Mouse (Mus musculus) heart, postnatal 0 days (tissue): ENCODE data around the gene Fam168a.

Experiments
- CTCF ChIP-seq: IDR thresholded peaks from 2 replicates; pipeline ENCODE4 v1.5.1; 2016; ENCODE audit warnings: antibody characterized with exemption, control low read depth, low read depth
- EP300 ChIP-seq: IDR thresholded peaks from 2 replicates; pipeline ENCODE4 v1.6.1; 2016; ENCODE audit warnings: antibody characterized with exemption, low read depth

- TF ChIP-seq CTCF, result no peak
- TF ChIP-seq EP300, result no peak
Observed at GRCm38 (mm10) chr7:100840906-100841305, 134.5 kb downstream of the Fam168a start.
